Mouse (Mus musculus) heart, adult 2 months (tissue): ENCODE results near the gene Supt5. TPM values are rescaled to one million over a fixed set of nuclear protein-coding genes. Genes with fewer than 3 reads are reported as not detected.

Experiments used
- DNase-seq, 2 experiments: peaks; one replicate each; pipeline ENCODE4 v3.0.0; 2021
- H3K27ac ChIP-seq: fragments of 200-600 bp; 2 replicates; pipeline ENCODE4 v1.8.1; 2022
- H3K27me3 ChIP-seq: fragments of 200-500 bp; 2 replicates; pipeline ENCODE4 v1.6.1; 2012; ENCODE audit warnings: mild to moderate bottlenecking, low read length, inconsistent platforms, mixed read lengths; ENCODE audit not compliant: control insufficient read depth, insufficient read depth
- H3K36me3 ChIP-seq: fragments of 200-500 bp; 2 replicates; pipeline ENCODE4 v1.6.1; 2012; ENCODE audit warnings: low read length, inconsistent platforms; ENCODE audit not compliant: control insufficient read depth, insufficient read depth
- H3K4me1 ChIP-seq: fragments of 200-500 bp; 2 replicates; pipeline ENCODE4 v1.6.1; 2011; ENCODE audit warnings: low read length; ENCODE audit not compliant: control insufficient read depth, insufficient read depth
- H3K4me3 ChIP-seq: fragments of 200-600 bp; 2 replicates; pipeline ENCODE4 v1.8.1; 2022
- H3K79me2 ChIP-seq: fragments of 200-500 bp; replicated peaks from 2 replicates; pipeline ENCODE4 v1.6.1; 2012; ENCODE audit warnings: mild to moderate bottlenecking, inconsistent platforms, low read length, moderate library complexity, mixed read lengths; ENCODE audit not compliant: control insufficient read depth, insufficient read depth
- H3K9ac ChIP-seq: fragments of 200-500 bp; 2 replicates; pipeline ENCODE4 v1.6.1; 2012; ENCODE audit warnings: low read depth, mild to moderate bottlenecking, control low read depth, inconsistent platforms, low read length, mixed read lengths
- CTCF ChIP-seq: fragments of 200-600 bp; IDR thresholded peaks from 2 replicates; pipeline ENCODE4 v1.8.1; 2022; ENCODE audit warnings: antibody characterized with exemption, mild to moderate bottlenecking, moderate library complexity
- EP300 ChIP-seq: fragments of 200-500 bp; IDR thresholded peaks from 2 replicates; pipeline ENCODE4 v1.6.1; 2011; ENCODE audit warnings: low read depth, low read length, control low read depth; ENCODE audit not compliant: insufficient read depth
- POLR2A ChIP-seq: fragments of 200-500 bp; IDR thresholded peaks from 2 replicates; pipeline ENCODE4 v1.6.1; 2011; ENCODE audit warnings: mild to moderate bottlenecking, low read depth, low read length, control low read depth; ENCODE audit not compliant: insufficient read depth
- WGBS: fragments of 180-500 bp; shearing (Covaris S2); methylation state at CpG from one replicate; pipeline ENCODE4 v1.1.7; 2018; 5-methylcytosine and 5-hydroxymethylcytosine counted together
- intact Hi-C: fragments of 180-260 bp; cut with DNase I; formaldehyde crosslinking; loops from one replicate; pipeline ENCODE4 v1.15.1; 2025
- polyA plus RNA-seq: library from polyadenylated mRNA; depleted of rRNA; stranded (reverse); fragments of >200 nt; gene quantifications from 2 replicates; pipeline ENCODE4 v1.2.3, GENCODE M21; 2012
- total RNA-seq, 2 experiments: library from RNA; stranded (reverse); gene quantifications; 2 replicates each; pipeline ENCODE4 v1.2.3; 2021

The Supt5 gene
- total and polyA plus RNA-seq, 3 experiments = 52.5 to 64.3 (median 59.9) TPM

GRCm38 (mm10) chr7:28381017-28381790 is 42.7 kb upstream of the Supt5 start:
- intact Hi-C loops = loop anchor here (5.0 kb wide), 1 partner anchor 431 kb away; no protein-coding TSS in a partner anchor
- H3K9ac ChIP-seq = peak overlapping the region; percentile 76
- peaks cover 5% of the 10 kb centered on the region; the same call in 1 of the 2 replicates for H3K36me3 ChIP-seq
- WGBS = under 1% methylated on average over 30 of the region's 30 CpGs
- peaks cover 19% of the 10 kb centered on the region for H3K4me1 ChIP-seq
- DNase-seq = peak; percentile 89 to 94
- H3K27ac ChIP-seq = peak overlapping the region; percentile 93
- no peaks in the 10 kb centered on the region for H3K27me3 ChIP-seq
- no peaks in the 10 kb centered on the region; the same call in 1 of the 2 replicates for H3K79me2 ChIP-seq
- peak; percentile 66 for TF ChIP-seq POLR2A
- TF ChIP-seq EP300 = 0 out of 2 replicates have a peak, but pooled peaks have one; percentile 63
- TF ChIP-seq CTCF = no peak
- H3K4me3 ChIP-seq = peak overlapping the region; percentile 58

- TF ChIP-seq EP300 (no peak), CTCF (no peak), POLR2A (no peak)
- H3K9ac ChIP-seq = peak within 1 kb of the TSS; percentile 97
- intact Hi-C loops = loop anchor here (5.0 kb wide), 1 partner anchor 432 kb away; no protein-coding TSS in a partner anchor
- WGBS = 33% methylated on average over 17 of the region's 17 CpGs
- peaks cover 19% of the 10 kb centered on the region for H3K4me1 ChIP-seq
- no peaks in the 10 kb centered on the region; the same call in 1 of the 2 replicates for H3K79me2 ChIP-seq
- H3K4me3 ChIP-seq = peak within 1 kb of the TSS; percentile 88
- H3K36me3 ChIP-seq = peaks cover 5% of the 10 kb centered on the region; the same call in 1 of the 2 replicates
- no peak for DNase-seq
- no peaks in the 10 kb centered on the region for H3K27me3 ChIP-seq
- H3K27ac ChIP-seq = peak within 1 kb of the TSS; percentile 93
These were observed 41.9 kb upstream of the Supt5 start, which contains the start of gene Zfp36 for GRCm38 (mm10) chr7:28380237-28381016. Gene Zfp36, minus strand, starts transcription at chr7:28380253.

GRCm38 (mm10) chr7:28378769-28379651 is 40.5 kb upstream of the Supt5 start:
- TF ChIP-seq CTCF (no peak), POLR2A (peak; percentile 100), EP300 (0 out of 2 replicates have a peak, but pooled peaks have one; percentile 29)
- peak; percentile 98 for DNase-seq
- under 1% methylated on average over 53 of the region's 53 CpGs for WGBS
- Histone ChIP-seq H3K36me3 (peaks cover 5% of the 10 kb centered on the region; the same call in 1 of the 2 replicates), H3K4me1 (peaks cover 21% of the 10 kb centered on the region), H3K27me3 (no peaks in the 10 kb centered on the region), H3K4me3 (peak overlapping the region; percentile 88), H3K27ac (peak overlapping the region; percentile 93), H3K79me2 (no peaks in the 10 kb centered on the region; the same call in 1 of the 2 replicates), H3K9ac (peak overlapping the region; percentile 97)
- intact Hi-C loops = no loop called here

- H3K27ac ChIP-seq = peak overlapping the region; percentile 93
- H3K27me3 ChIP-seq = no peaks in the 10 kb centered on the region
- H3K4me3 ChIP-seq = peak overlapping the region; percentile 88
- intact Hi-C loops = no loop called here
- H3K79me2 ChIP-seq = no peaks in the 10 kb centered on the region; the same call in 1 of the 2 replicates
- peak; percentile 82 for DNase-seq
- 1% methylated on average over 32 of the region's 32 CpGs for WGBS
- TF ChIP-seq EP300 (0 out of 2 replicates have a peak, but pooled peaks have one; percentile 2), POLR2A (peak; percentile 44), CTCF (no peak)
- H3K36me3 ChIP-seq = peaks cover 5% of the 10 kb centered on the region; the same call in 1 of the 2 replicates
- H3K9ac ChIP-seq = peak overlapping the region; percentile 97
- H3K4me1 ChIP-seq = peaks cover 16% of the 10 kb centered on the region
These were observed 39.6 kb upstream of the Supt5 start for GRCm38 (mm10) chr7:28378066-28378690.
